Mouse (Mus musculus) MEL (cell line): Measurements from ENCODE around the gene Akap5. TPM values are rescaled to one million over a fixed set of nuclear protein-coding genes. Genes with fewer than 3 reads are reported as not detected.

Source experiments
- DNase-seq: peaks from one replicate; pipeline ENCODE4 v3.0.0; 2011; ENCODE audit warnings: low read depth, low spot score
- H3K27ac ChIP-seq: 2 replicates; pipeline ENCODE4 v1.5.1; 2012; ENCODE audit warnings: low read depth, mild to moderate bottlenecking, control low read depth, low read length, moderate library complexity; ENCODE audit not compliant: control insufficient read depth
- H3K27me3 ChIP-seq, 2 experiments: fragments of 150-350 bp in 1 of 2; sonication (generic) in 1 of 2; 2 replicates each; pipeline ENCODE4 v1.6.1; 2012; ENCODE audit warnings: low read length in 2 of 2, mild to moderate bottlenecking in 2 of 2, improper control_type of control experiment in 1 of 2, moderate library complexity in 1 of 2; ENCODE audit not compliant: insufficient read depth in 2 of 2, control insufficient read depth in 1 of 2
- H3K36me3 ChIP-seq, 2 experiments: 2 replicates each; pipeline ENCODE4 v1.6.1; 2012 to 2014; ENCODE audit warnings: low read length in 2 of 2, improper control_type of control experiment in 1 of 2, inconsistent platforms in 1 of 2, mild to moderate bottlenecking in 1 of 2; ENCODE audit not compliant: insufficient read depth in 2 of 2, control insufficient read depth in 1 of 2
- H3K4me1 ChIP-seq, 2 experiments: fragments of 150-350 bp in 1 of 2; sonication (generic) in 1 of 2; 2 replicates each; pipeline ENCODE4 v1.6.1; 2012; ENCODE audit warnings: low read length in 2 of 2, improper control_type of control experiment in 1 of 2, mild to moderate bottlenecking in 1 of 2; ENCODE audit not compliant: insufficient read depth in 2 of 2, control insufficient read depth in 1 of 2
- H3K4me3 ChIP-seq, 2 experiments: fragments of 150-350 bp in 1 of 2; sonication (generic) in 1 of 2; 2 replicates each; pipeline ENCODE4 v1.5.1; 2012; ENCODE audit warnings: low read depth in 2 of 2, low read length in 2 of 2, mild to moderate bottlenecking in 2 of 2, moderate library complexity in 2 of 2, control low read depth in 1 of 2, improper control_type of control experiment in 1 of 2; ENCODE audit not compliant: control insufficient read depth in 1 of 2, insufficient read depth in 1 of 2
- H3K79me2 ChIP-seq: 2 replicates; pipeline ENCODE4 v1.6.1; 2012; ENCODE audit warnings: mild to moderate bottlenecking, low read length, moderate library complexity; ENCODE audit not compliant: control insufficient read depth, poor library complexity, insufficient read depth
- H3K9ac ChIP-seq: 2 replicates; pipeline ENCODE4 v1.6.1; 2012; ENCODE audit warnings: low read depth, mild to moderate bottlenecking, control low read depth, low read length, moderate library complexity; ENCODE audit not compliant: control insufficient read depth, poor library complexity, severe bottlenecking
- H3K9me3 ChIP-seq: fragments of 150-350 bp; sonication (generic); replicated peaks from 2 replicates; pipeline ENCODE4 v1.6.1; 2012; ENCODE audit warnings: mild to moderate bottlenecking, low read length, improper control_type of control experiment, moderate library complexity; ENCODE audit not compliant: insufficient read depth
- E2F4 ChIP-seq: IDR thresholded peaks from 2 replicates; pipeline ENCODE4 v1.6.1; 2011; ENCODE audit warnings: low read depth, low read length, improper control_type of control experiment, borderline replicate concordance
- MAFK ChIP-seq: IDR thresholded peaks from 2 replicates; pipeline ENCODE4 v1.6.1; 2011; ENCODE audit warnings: low read depth, mild to moderate bottlenecking, low read length, improper control_type of control experiment, borderline replicate concordance
- MAX ChIP-seq: IDR thresholded peaks from 2 replicates; pipeline ENCODE4 v1.6.1; 2011; ENCODE audit warnings: low read length, improper control_type of control experiment
- MAZ ChIP-seq: IDR thresholded peaks from 2 replicates; pipeline ENCODE4 v1.6.1; 2012; ENCODE audit warnings: low read depth, mild to moderate bottlenecking, inconsistent platforms, low read length, improper control_type of control experiment
- NELFE ChIP-seq: IDR thresholded peaks from 2 replicates; pipeline ENCODE4 v1.6.1; 2011; ENCODE audit warnings: low read depth, low read length, improper control_type of control experiment
- NRF1 ChIP-seq: IDR thresholded peaks from 2 replicates; pipeline ENCODE4 v1.6.1; 2014; ENCODE audit warnings: low read depth, mild to moderate bottlenecking, inconsistent platforms, low read length, improper control_type of control experiment, moderate library complexity; ENCODE audit not compliant: poor library complexity, insufficient read depth, severe bottlenecking
- POLR2AphosphoS2 ChIP-seq: IDR thresholded peaks from 2 replicates; pipeline ENCODE4 v1.6.1; 2011; ENCODE audit warnings: low read length, improper control_type of control experiment
- POLR2AphosphoS5 ChIP-seq: IDR thresholded peaks from 2 replicates; pipeline ENCODE4 v1.6.1; 2012; ENCODE audit warnings: low read depth, borderline replicate concordance, mild to moderate bottlenecking, inconsistent platforms, low read length, moderate library complexity, mixed read lengths
- RAD21 ChIP-seq: IDR thresholded peaks from 2 replicates; pipeline ENCODE4 v1.6.1; 2011; ENCODE audit warnings: mild to moderate bottlenecking, low read depth, low read length, improper control_type of control experiment
- RCOR1 ChIP-seq: IDR thresholded peaks from 2 replicates; pipeline ENCODE4 v1.6.1; 2012; ENCODE audit warnings: low read depth, mild to moderate bottlenecking, inconsistent platforms, low read length, improper control_type of control experiment
- SIN3A ChIP-seq: IDR thresholded peaks from 2 replicates; pipeline ENCODE4 v1.6.1; 2012; ENCODE audit warnings: low read length, improper control_type of control experiment, inconsistent platforms
- TAL1 ChIP-seq: IDR thresholded peaks from 2 replicates; pipeline ENCODE4 v1.6.1; 2012; ENCODE audit warnings: mild to moderate bottlenecking, inconsistent platforms, low read length, moderate library complexity, mixed read lengths
- TBP ChIP-seq: IDR thresholded peaks from 2 replicates; pipeline ENCODE4 v1.8.0; 2011; ENCODE audit warnings: low read depth, low read length, improper control_type of control experiment
- TCF12 ChIP-seq: IDR thresholded peaks from 2 replicates; pipeline ENCODE4 v1.6.1; 2014; ENCODE audit warnings: low read depth, mild to moderate bottlenecking, inconsistent platforms, low read length, improper control_type of control experiment, moderate library complexity
- UBTF ChIP-seq: IDR thresholded peaks from 2 replicates; pipeline ENCODE4 v1.6.1; 2012; ENCODE audit warnings: low read depth, mild to moderate bottlenecking, inconsistent platforms, low read length, improper control_type of control experiment, moderate library complexity, borderline replicate concordance; ENCODE audit not compliant: insufficient read depth
- USF2 ChIP-seq, 2 experiments: IDR thresholded peaks; 2 replicates each; pipeline ENCODE4 v1.6.1; 2011 to 2012; ENCODE audit warnings: improper control_type of control experiment in 2 of 2, low read length in 2 of 2, borderline replicate concordance in 1 of 2, inconsistent platforms in 1 of 2, low read depth in 1 of 2, mild to moderate bottlenecking in 1 of 2; ENCODE audit not compliant: insufficient read depth in 1 of 2
- ZNF384 ChIP-seq: IDR thresholded peaks from 2 replicates; pipeline ENCODE4 v1.6.1; 2012; ENCODE audit warnings: low read depth, mild to moderate bottlenecking, inconsistent platforms, low read length, improper control_type of control experiment
- polyA plus RNA-seq, 2 experiments: library from polyadenylated mRNA; stranded (reverse) in 1 of 2; unstranded in 1 of 2; fragments of >175 nt in 1 of 2; fragments of >200 nt in 1 of 2; gene quantifications; 2 replicates each; pipeline versions ENCODE4 v1.2.1 to v1.2.4; 2012; ENCODE audit warnings: low replicate concordance in 2 of 2, low read depth in 1 of 2; ENCODE audit not compliant: insufficient read length in 2 of 2, insufficient read depth in 1 of 2, missing spikeins in 1 of 2
- total RNA-seq: library from RNA; depleted of rRNA; stranded (reverse); fragments of 300-350 nt; gene quantifications from 2 replicates; pipeline ENCODE4 v1.2.3, GENCODE M21; 2012

Gene Akap5
- total and polyA plus RNA-seq, 3 experiments = 0.65 to 0.69 TPM; not detected in 1

DNA sequence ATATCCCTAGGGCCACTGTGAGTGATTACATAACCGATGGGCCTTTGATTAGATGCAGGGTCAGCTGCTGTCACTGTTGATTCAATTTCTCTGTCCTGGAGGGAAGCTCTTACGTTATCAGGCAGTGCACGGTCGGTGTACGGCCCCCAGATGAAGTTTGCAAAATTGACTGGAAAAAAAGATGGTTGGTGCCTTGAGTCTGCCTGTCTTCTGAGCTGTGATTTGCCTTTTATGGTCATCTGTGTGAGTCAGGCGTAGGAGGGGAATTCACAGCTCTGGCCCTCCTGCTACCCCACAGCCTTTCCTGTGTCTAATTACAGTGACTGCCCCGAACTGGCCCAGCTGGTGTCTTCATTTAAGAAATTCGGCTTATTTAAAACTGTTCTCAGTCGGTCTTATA, 16.7 kb upstream of the Akap5 start:
- Histone ChIP-seq H3K4me3 (no peak overlapping the region), H3K9ac (no peak overlapping the region), H3K27ac (no peak overlapping the region), H3K27me3 (no peaks in the 10 kb centered on the region), H3K4me1 (peaks cover 0 to 3% of the 10 kb centered on the region in 2 experiments; a peak in 2 of 4 replicates), H3K79me2 (no peaks in the 10 kb centered on the region), H3K9me3 (no peaks in the 10 kb centered on the region), H3K36me3 (peaks cover 14 to 28% of the 10 kb centered on the region in 2 experiments)
- TF ChIP-seq SIN3A (no peak), UBTF (no peak), USF2 (IDR thresholded peaks at IDR 0.05; ENCODE audit: borderline replicate concordance in 1 of 2, insufficient read depth in 1 of 2, low read depth in 1 of 2, low read length in 2 of 2) (no peak), RCOR1 (no peak), TAL1 (no peak), ZNF384 (no peak), MAZ (no peak)
- DNase-seq = no peak

GRCm38 (mm10) chr12:76308436-76308835, 16.3 kb upstream of the Akap5 start:
- TF ChIP-seq TAL1 (no peak), SIN3A (no peak), RAD21 (no peak), TBP (no peak), MAX (no peak), POLR2AphosphoS5 (no peak), MAFK (no peak), NELFE (no peak), POLR2AphosphoS2 (no peak), NRF1 (no peak), TCF12 (no peak), E2F4 (no peak)
- no peaks in the 10 kb centered on the region for H3K9me3 ChIP-seq
- peaks cover 14 to 29% of the 10 kb centered on the region in 2 experiments for H3K36me3 ChIP-seq
- peaks cover 0 to 3% of the 10 kb centered on the region in 2 experiments; a peak in 2 of 4 replicates for H3K4me1 ChIP-seq
- no peak for DNase-seq
- no peaks in the 10 kb centered on the region for H3K27me3 ChIP-seq
- H3K9ac ChIP-seq = no peak overlapping the region
- H3K27ac ChIP-seq = no peak overlapping the region
- H3K79me2 ChIP-seq = no peaks in the 10 kb centered on the region
- no peak overlapping the region for H3K4me3 ChIP-seq
